Mouse (Mus musculus) left cerebral cortex, postnatal 36 days (tissue): ENCODE results near the gene Msx2. TPM values are rescaled to one million over a fixed set of nuclear protein-coding genes. Genes with fewer than 3 reads are reported as not detected.

Experiments used
- DNase-seq, 2 experiments: peaks; one replicate each; pipeline ENCODE4 v3.0.0; 2021 to 2022; ENCODE audit warnings: low spot score in 2 of 2, mixed read lengths in 1 of 2
- intact Hi-C: fragments of 180-260 bp; cut with DNase I; formaldehyde crosslinking; loops from one replicate; pipeline ENCODE4 v1.15.1; 2025
- total RNA-seq, 2 experiments: library from RNA; stranded (reverse); gene quantifications; 2 replicates each; pipeline ENCODE4 v1.2.3; 2021

Msx2 gene
- total RNA-seq, 2 experiments from 2014 or later: 0.36 to 0.49 TPM

DNA sequence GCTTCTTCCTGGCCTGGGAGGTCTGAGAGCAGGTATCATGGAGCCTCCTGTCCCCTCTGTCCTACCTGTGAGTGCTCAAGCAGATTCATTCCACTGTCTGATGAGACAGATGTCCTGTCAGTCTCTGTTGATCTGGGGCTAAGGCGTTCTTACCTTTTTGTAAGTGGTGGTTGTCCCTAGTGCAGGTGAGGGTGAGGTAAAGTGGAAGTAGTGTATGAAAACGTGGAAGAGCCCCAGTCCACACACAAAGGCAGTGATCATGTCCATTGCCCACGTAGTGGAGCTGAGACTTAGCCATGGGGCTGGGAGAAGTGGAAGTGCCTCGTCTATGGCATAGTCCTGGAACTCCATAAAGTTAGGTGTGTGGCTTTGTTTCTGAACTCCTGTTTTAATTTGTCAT is 51.7 kb downstream of the Msx2 start:
- DNase-seq: no peak
- intact Hi-C loops: no loop called here

DNA sequence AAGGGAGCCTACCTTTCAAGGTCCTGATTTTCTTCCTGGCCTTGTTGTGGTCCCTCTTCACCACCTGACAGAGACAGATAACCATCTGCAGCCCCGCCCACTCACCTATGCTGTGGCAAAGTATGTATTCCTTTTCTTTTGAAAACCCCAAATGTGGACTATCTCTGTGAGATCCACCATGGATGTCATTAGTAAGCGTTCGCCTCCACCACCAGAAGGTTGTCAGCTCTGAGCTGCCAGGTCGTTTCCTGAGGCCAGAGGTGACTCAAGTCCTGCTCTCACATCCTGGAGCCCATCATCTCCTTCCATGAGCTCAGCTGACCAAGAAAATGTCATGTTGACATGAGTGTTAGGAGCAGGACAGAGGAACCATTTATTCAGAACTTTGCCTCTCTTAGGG is 52.1 kb downstream of the Msx2 start:
- intact Hi-C loops: no loop called here
- DNase-seq: no peak

DNA sequence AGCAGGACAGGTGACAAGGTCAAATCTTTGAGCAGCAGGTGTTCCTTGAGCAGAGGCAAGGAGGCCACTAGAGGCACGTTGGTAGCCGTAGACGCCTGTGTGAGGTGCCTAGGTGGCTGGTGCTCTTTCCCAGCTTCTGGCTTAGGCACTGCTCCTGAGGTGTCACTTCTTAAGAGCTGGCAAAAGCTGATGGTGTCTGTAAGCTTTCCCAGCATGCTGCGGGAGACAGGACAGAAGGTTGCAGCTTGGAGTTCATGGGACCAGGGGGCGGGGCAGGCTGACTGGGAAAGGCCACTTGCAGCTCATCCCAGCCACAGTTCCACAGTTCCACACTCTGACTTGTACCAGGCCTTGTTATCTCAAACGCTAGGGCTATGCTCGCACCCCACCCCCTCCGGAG is 53.2 kb downstream of the Msx2 start:
- DNase-seq: no peak
- intact Hi-C loops: no loop called here

DNA sequence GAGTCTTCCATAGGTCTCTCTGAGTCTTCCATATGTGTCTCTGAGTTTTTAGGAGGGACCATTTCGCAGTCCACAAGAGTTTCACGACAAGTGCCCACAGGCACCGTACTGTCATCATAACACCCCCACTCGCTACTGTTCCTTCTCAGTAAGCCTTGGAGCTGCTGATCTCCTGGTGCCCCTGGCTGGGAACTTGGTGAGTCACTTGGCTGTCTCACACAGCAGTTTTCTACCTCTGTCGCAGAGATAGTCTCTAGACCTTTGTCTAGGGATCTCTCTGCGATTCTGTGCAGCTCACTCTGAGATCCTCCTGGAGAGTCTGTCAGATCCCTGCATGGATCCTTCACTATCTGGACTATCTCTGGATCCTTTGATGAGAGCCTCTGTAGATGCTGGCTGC is 55.2 kb downstream of the Msx2 start:
- no peak for DNase-seq
- intact Hi-C loops: no loop called here

Other genes with a start within 250 kb of the Msx2 start
- 1 to 10 TPM; 1.3 to 1.5 TPM for gene Ror2, start 186.9 kb downstream of the Msx2 start, total RNA-seq
- 10 to 100 TPM; 26.3 to 30.0 TPM for gene Sptlc1, start 95.7 kb downstream of the Msx2 start, total RNA-seq